Mouse (Mus musculus): ENCODE results near the gene Unkl. TPM values are rescaled to one million over a fixed set of nuclear protein-coding genes. Genes with fewer than 3 reads are reported as not detected.
"Not testable (repeated sequence)": the region's sequence is repeated elsewhere in the genome, so short reads cannot be mapped to it uniquely, and the experiment has no call there.

Unkl gene
- total and polyA plus RNA-seq, 2 experiments from 2014 or later, result 17.3 to 34.1 TPM

- peak overlapping the region; percentile 49 for H3K4me2 ChIP-seq (ENCODE audit: low read depth, low read length, poor library complexity, severe bottlenecking)
- peak overlapping the region; percentile 55 for H3K9ac ChIP-seq (replicated peaks; ENCODE audit: low read length, poor library complexity, severe bottlenecking)
- no peak for TF ChIP-seq CTCF (IDR thresholded peaks at IDR 0.05)
- H3K27ac ChIP-seq (ENCODE audit: low read depth, low read length), result peak overlapping the region; percentile 70
- 37% methylated on average over 6 of the region's 6 CpGs for WGBS
- peaks cover 5% of the 10 kb centered on the region; the same call in 1 of the 2 replicates for H3K4me1 ChIP-seq (ENCODE audit: insufficient read depth, low read length)
- H3K27me3 ChIP-seq (ENCODE audit: insufficient read depth, low read length), result no peaks in the 10 kb centered on the region
- DNase-seq (ENCODE audit: low spot score) (no peak), ATAC-seq (ENCODE audit: low FRiP score) (no peak)
- peaks cover 36% of the 10 kb centered on the region for H3K36me3 ChIP-seq (ENCODE audit: insufficient read depth, low read length)
- no peaks in the 10 kb centered on the region for H3K9me3 ChIP-seq (ENCODE audit: low read length)
- H3K4me3 ChIP-seq (ENCODE audit: low read depth, low read length), result peak overlapping the region; percentile 35
Measured at GRCm38 (mm10) chr17:25222951-25223601, 34.9 kb downstream of the Unkl start.

- H3K27me3 ChIP-seq (ENCODE audit: insufficient read depth, low read length), result no peaks in the 10 kb centered on the region
- H3K4me1 ChIP-seq (ENCODE audit: insufficient read depth, low read length), result peaks cover 5% of the 10 kb centered on the region; the same call in 1 of the 2 replicates
- no peak overlapping the region for H3K9ac ChIP-seq (replicated peaks; ENCODE audit: low read length, poor library complexity, severe bottlenecking)
- H3K9me3 ChIP-seq (ENCODE audit: low read length), result no peaks in the 10 kb centered on the region
- H3K27ac ChIP-seq (ENCODE audit: low read depth, low read length), result no peak overlapping the region
- H3K4me2 ChIP-seq (ENCODE audit: low read depth, low read length, poor library complexity, severe bottlenecking), result no peak overlapping the region
- TF ChIP-seq CTCF (IDR thresholded peaks at IDR 0.05), result no peak
- H3K4me3 ChIP-seq (ENCODE audit: low read depth, low read length), result no peak overlapping the region
- 85% methylated on average over 7 of the region's 7 CpGs for WGBS
- DNase-seq (ENCODE audit: low spot score) (no peak), ATAC-seq (ENCODE audit: low FRiP score) (no peak)
- H3K36me3 ChIP-seq (ENCODE audit: insufficient read depth, low read length), result peaks cover 36% of the 10 kb centered on the region
Measured at GRCm38 (mm10) chr17:25224586-25225222, 36.5 kb downstream of the Unkl start.

- Histone ChIP-seq H3K36me3 (ENCODE audit: insufficient read depth, low read length) (peaks cover 40% of the 10 kb centered on the region), H3K27ac (ENCODE audit: low read depth, low read length) (no peak overlapping the region), H3K9ac (replicated peaks; ENCODE audit: low read length, poor library complexity, severe bottlenecking) (no peak overlapping the region), H3K27me3 (ENCODE audit: insufficient read depth, low read length) (no peaks in the 10 kb centered on the region), H3K9me3 (ENCODE audit: low read length) (no peaks in the 10 kb centered on the region), H3K4me1 (ENCODE audit: insufficient read depth, low read length) (peaks cover 5% of the 10 kb centered on the region; the same call in 1 of the 2 replicates), H3K4me3 (ENCODE audit: low read depth, low read length) (no peak overlapping the region), H3K4me2 (ENCODE audit: low read depth, low read length, poor library complexity, severe bottlenecking) (no peak overlapping the region)
- ATAC-seq (ENCODE audit: low FRiP score), result no peak
- no peak for TF ChIP-seq CTCF (IDR thresholded peaks at IDR 0.05)
- DNase-seq (ENCODE audit: low spot score), result no peak
- WGBS, result 87% methylated on average over 4 of the region's 4 CpGs
Measured at GRCm38 (mm10) chr17:25225659-25226058, 37.5 kb downstream of the Unkl start.

- Histone ChIP-seq H3K4me1 (ENCODE audit: insufficient read depth, low read length) (no peaks in the 10 kb centered on the region), H3K4me3 (ENCODE audit: low read depth, low read length) (no peak overlapping the region), H3K36me3 (ENCODE audit: insufficient read depth, low read length) (peaks cover 48% of the 10 kb centered on the region), H3K9ac (replicated peaks; ENCODE audit: low read length, poor library complexity, severe bottlenecking) (no peak overlapping the region), H3K9me3 (ENCODE audit: low read length) (no peaks in the 10 kb centered on the region), H3K4me2 (ENCODE audit: low read depth, low read length, poor library complexity, severe bottlenecking) (no peak overlapping the region), H3K27ac (ENCODE audit: low read depth, low read length) (no peak overlapping the region), H3K27me3 (ENCODE audit: insufficient read depth, low read length) (no peaks in the 10 kb centered on the region)
- no peak for TF ChIP-seq CTCF (IDR thresholded peaks at IDR 0.05)
- DNase-seq (ENCODE audit: low spot score), result no peak
- WGBS, result 88% methylated on average over 5 of the region's 5 CpGs
- no peak for ATAC-seq (ENCODE audit: low FRiP score)
Measured at GRCm38 (mm10) chr17:25227991-25228390, 39.8 kb downstream of the Unkl start.

- peaks cover 54% of the 10 kb centered on the region for H3K36me3 ChIP-seq (ENCODE audit: insufficient read depth, low read length)
- H3K27ac ChIP-seq (ENCODE audit: low read depth, low read length); H3K27me3 ChIP-seq (ENCODE audit: insufficient read depth, low read length); H3K4me2 ChIP-seq (ENCODE audit: low read depth, low read length, poor library complexity, severe bottlenecking); H3K4me1 ChIP-seq (ENCODE audit: insufficient read depth, low read length); H3K9ac ChIP-seq (replicated peaks; ENCODE audit: low read length, poor library complexity, severe bottlenecking); H3K9me3 ChIP-seq (ENCODE audit: low read length); DNase-seq (ENCODE audit: low spot score); ATAC-seq (ENCODE audit: low FRiP score); H3K4me3 ChIP-seq (ENCODE audit: low read depth, low read length): not testable (repeated sequence)
- 78% methylated on average over 16 of the region's 17 CpGs for WGBS
Measured at GRCm38 (mm10) chr17:25230014-25230655, 41.9 kb downstream of the Unkl start.

GRCm38 (mm10) chr17:25230700-25231099 lies 42.5 kb downstream of the Unkl start:
- no peak overlapping the region for H3K27ac ChIP-seq (ENCODE audit: low read depth, low read length)

GRCm38 (mm10) chr17:25231621-25232020 lies 43.4 kb downstream of the Unkl start:
- 89% methylated on average over 6 of the region's 11 CpGs for WGBS
- H3K4me2 ChIP-seq (ENCODE audit: low read depth, low read length, poor library complexity, severe bottlenecking); H3K4me1 ChIP-seq (ENCODE audit: insufficient read depth, low read length); H3K27me3 ChIP-seq (ENCODE audit: insufficient read depth, low read length); H3K4me3 ChIP-seq (ENCODE audit: low read depth, low read length); DNase-seq (ENCODE audit: low spot score); H3K9me3 ChIP-seq (ENCODE audit: low read length); H3K9ac ChIP-seq (replicated peaks; ENCODE audit: low read length, poor library complexity, severe bottlenecking); H3K27ac ChIP-seq (ENCODE audit: low read depth, low read length): not testable (repeated sequence)
- ATAC-seq (ENCODE audit: low FRiP score), result 0 out of 2 replicates have a peak, but pooled peaks have one; percentile 42
- H3K36me3 ChIP-seq (ENCODE audit: insufficient read depth, low read length), result peaks cover 49% of the 10 kb centered on the region

More at GRCm38 (mm10) chr17:25230700-25231099, 42.5 kb downstream of the Unkl start:
- no peak for TF ChIP-seq CTCF (IDR thresholded peaks at IDR 0.05)
- Histone ChIP-seq H3K9me3 (ENCODE audit: low read length) (no peaks in the 10 kb centered on the region), H3K4me3 (ENCODE audit: low read depth, low read length) (no peak overlapping the region), H3K27me3 (ENCODE audit: insufficient read depth, low read length) (no peaks in the 10 kb centered on the region), H3K4me1 (ENCODE audit: insufficient read depth, low read length) (no peaks in the 10 kb centered on the region), H3K4me2 (ENCODE audit: low read depth, low read length, poor library complexity, severe bottlenecking) (no peak overlapping the region), H3K36me3 (ENCODE audit: insufficient read depth, low read length) (peaks cover 53% of the 10 kb centered on the region), H3K9ac (replicated peaks; ENCODE audit: low read length, poor library complexity, severe bottlenecking) (no peak overlapping the region)
- DNase-seq (ENCODE audit: low spot score) (no peak), ATAC-seq (ENCODE audit: low FRiP score) (no peak)
- 92% methylated on average over 3 of the region's 3 CpGs for WGBS
